Mouse (Mus musculus): ENCODE measurements around the gene Phf23. TPM values are rescaled to one million over a fixed set of nuclear protein-coding genes. Genes with fewer than 3 reads are reported as not detected.

Gene Phf23
- total and polyA plus RNA-seq, 3 experiments = 11.5 to 22.8 (median 18.1) TPM

- H3K27me3 ChIP-seq (ENCODE audit: control insufficient read depth, insufficient read depth, low read length) = no peaks in the 10 kb centered on the region
- H3K79me2 ChIP-seq (replicated peaks; ENCODE audit: control insufficient read depth, insufficient read depth, low read length) = peaks cover 3% of the 10 kb centered on the region
- TF ChIP-seq CTCF (IDR thresholded peaks at IDR 0.05) (no peak), EP300 (IDR thresholded peaks at IDR 0.05; ENCODE audit: insufficient read depth, low read depth, low read length) (no peak), POLR2A (IDR thresholded peaks at IDR 0.05; ENCODE audit: insufficient read depth, low read depth, low read length) (no peak)
- peaks cover 1% of the 10 kb centered on the region for H3K4me1 ChIP-seq (ENCODE audit: control insufficient read depth, insufficient read depth, low read length)
- H3K4me3 ChIP-seq = no peak overlapping the region
- no peak overlapping the region for H3K9ac ChIP-seq (ENCODE audit: low read depth, low read length)
- H3K27ac ChIP-seq = no peak overlapping the region
- H3K36me3 ChIP-seq (ENCODE audit: control insufficient read depth, insufficient read depth, low read length) = no peaks in the 10 kb centered on the region
- intact Hi-C loops (cut with DNase I) = no loop called here
- no peak for DNase-seq
- WGBS = 87% methylated on average over 2 of the region's 2 CpGs
Observed at GRCm38 (mm10) chr11:70002471-70002870, 6.9 kb downstream of the Phf23 start.

GRCm38 (mm10) chr11:70005521-70005920 lies 9.9 kb downstream of the Phf23 start:
- no peak for TF ChIP-seq EP300 (IDR thresholded peaks at IDR 0.05; ENCODE audit: insufficient read depth, low read depth, low read length)
- TF ChIP-seq CTCF (IDR thresholded peaks at IDR 0.05) = peak; percentile 53
- 62% methylated on average over 5 of the region's 5 CpGs for WGBS
- intact Hi-C loops (cut with DNase I) = no loop called here
- H3K9ac ChIP-seq (ENCODE audit: low read depth, low read length) = no peak overlapping the region
- H3K4me3 ChIP-seq = no peak overlapping the region
- no peak for DNase-seq
- no peaks in the 10 kb centered on the region for H3K27me3 ChIP-seq (ENCODE audit: control insufficient read depth, insufficient read depth, low read length)
- H3K4me1 ChIP-seq (ENCODE audit: control insufficient read depth, insufficient read depth, low read length) = peaks cover 1% of the 10 kb centered on the region
- H3K36me3 ChIP-seq (ENCODE audit: control insufficient read depth, insufficient read depth, low read length) = no peaks in the 10 kb centered on the region
- H3K79me2 ChIP-seq (replicated peaks; ENCODE audit: control insufficient read depth, insufficient read depth, low read length) = peaks cover 3% of the 10 kb centered on the region
- H3K27ac ChIP-seq = no peak overlapping the region

DNA sequence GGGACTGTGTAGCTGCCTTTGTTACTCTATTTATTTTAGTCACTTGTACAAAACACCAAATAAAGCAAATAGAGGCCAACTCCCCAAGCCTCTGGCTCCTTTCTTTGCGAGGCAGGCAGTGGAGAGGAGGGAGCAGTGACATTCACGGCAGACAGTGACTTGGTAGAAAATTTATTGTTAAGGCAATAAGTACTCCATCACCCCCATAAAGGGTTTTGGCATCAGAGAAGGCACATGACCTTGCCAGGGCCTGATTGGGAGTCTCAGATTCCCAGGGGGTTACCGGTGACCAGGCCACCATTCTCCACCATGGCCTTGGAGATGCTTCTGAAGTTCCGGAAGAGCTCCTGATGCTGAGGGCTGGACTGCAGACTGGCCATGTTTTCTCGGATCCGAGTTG lies 14.5 kb downstream of the Phf23 start:
- H3K79me2 ChIP-seq (replicated peaks; ENCODE audit: control insufficient read depth, insufficient read depth, low read length) = no peaks in the 10 kb centered on the region
- peaks cover 5% of the 10 kb centered on the region for H3K4me1 ChIP-seq (ENCODE audit: control insufficient read depth, insufficient read depth, low read length)
- TF ChIP-seq POLR2A (IDR thresholded peaks at IDR 0.05; ENCODE audit: insufficient read depth, low read depth, low read length) (no peak), CTCF (IDR thresholded peaks at IDR 0.05) (no peak), EP300 (IDR thresholded peaks at IDR 0.05; ENCODE audit: insufficient read depth, low read depth, low read length) (no peak)
- no peaks in the 10 kb centered on the region for H3K36me3 ChIP-seq (ENCODE audit: control insufficient read depth, insufficient read depth, low read length)
- H3K9ac ChIP-seq (ENCODE audit: low read depth, low read length) = no peak overlapping the region
- H3K27me3 ChIP-seq (ENCODE audit: control insufficient read depth, insufficient read depth, low read length) = no peaks in the 10 kb centered on the region
- no peak overlapping the region for H3K27ac ChIP-seq
- no peak for DNase-seq
- 81% methylated on average over 6 of the region's 6 CpGs for WGBS
- intact Hi-C loops (cut with DNase I) = no loop called here
- no peak overlapping the region for H3K4me3 ChIP-seq

DNA sequence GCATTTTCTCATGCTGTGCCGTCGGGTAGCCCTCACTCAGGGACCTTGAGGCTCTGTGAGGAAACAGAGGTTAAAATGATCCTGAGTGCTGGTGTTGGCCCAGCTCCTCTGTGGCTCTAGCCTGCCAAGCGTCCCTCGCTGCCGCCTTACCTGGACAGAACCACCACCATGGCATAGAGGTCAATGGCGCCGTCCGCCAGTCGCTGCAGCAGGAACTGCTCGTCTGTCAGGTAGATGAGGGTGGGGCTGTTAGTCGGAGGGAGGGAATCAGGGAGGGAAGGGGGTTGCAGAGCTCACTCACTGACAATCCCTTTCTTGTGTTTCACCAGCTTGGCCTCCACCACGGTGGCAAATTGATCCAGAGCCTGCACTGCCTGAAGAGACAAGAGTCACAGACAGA lies 15.0 kb downstream of the Phf23 start:
- Histone ChIP-seq H3K36me3 (ENCODE audit: control insufficient read depth, insufficient read depth, low read length) (no peaks in the 10 kb centered on the region), H3K9ac (ENCODE audit: low read depth, low read length) (no peak overlapping the region), H3K4me1 (ENCODE audit: control insufficient read depth, insufficient read depth, low read length) (peaks cover 5% of the 10 kb centered on the region), H3K79me2 (replicated peaks; ENCODE audit: control insufficient read depth, insufficient read depth, low read length) (no peaks in the 10 kb centered on the region), H3K27ac (no peak overlapping the region), H3K4me3 (no peak overlapping the region), H3K27me3 (ENCODE audit: control insufficient read depth, insufficient read depth, low read length) (no peaks in the 10 kb centered on the region)
- DNase-seq = no peak
- WGBS = 69% methylated on average over 12 of the region's 12 CpGs
- intact Hi-C loops (cut with DNase I) = no loop called here
- TF ChIP-seq EP300 (IDR thresholded peaks at IDR 0.05; ENCODE audit: insufficient read depth, low read depth, low read length) (no peak), CTCF (IDR thresholded peaks at IDR 0.05) (no peak), POLR2A (IDR thresholded peaks at IDR 0.05; ENCODE audit: insufficient read depth, low read depth, low read length) (no peak)

DNA sequence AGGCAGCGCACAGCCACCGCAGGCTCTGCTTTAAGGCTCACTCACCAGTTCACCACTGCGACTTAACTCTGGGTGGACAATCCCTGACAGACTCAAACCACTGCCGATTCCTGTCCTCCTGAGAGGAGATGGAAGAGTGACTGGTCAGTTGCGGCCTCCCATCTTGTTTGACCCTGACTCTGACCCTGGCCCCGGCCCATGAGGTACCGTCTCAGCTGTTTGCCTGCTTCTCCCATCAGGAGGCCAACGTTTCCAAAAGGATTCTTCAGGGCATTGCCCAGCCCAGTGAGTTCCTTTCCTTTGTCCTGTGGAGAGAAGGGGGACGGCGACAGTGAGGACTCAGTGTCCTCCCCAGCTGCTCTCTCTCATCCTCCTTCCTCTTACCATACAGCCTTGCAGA lies 15.4 kb downstream of the Phf23 start:
- H3K36me3 ChIP-seq (ENCODE audit: control insufficient read depth, insufficient read depth, low read length) = no peaks in the 10 kb centered on the region
- no peak for DNase-seq
- H3K27ac ChIP-seq = no peak overlapping the region
- intact Hi-C loops (cut with DNase I) = no loop called here
- peaks cover 5% of the 10 kb centered on the region for H3K4me1 ChIP-seq (ENCODE audit: control insufficient read depth, insufficient read depth, low read length)
- H3K79me2 ChIP-seq (replicated peaks; ENCODE audit: control insufficient read depth, insufficient read depth, low read length) = no peaks in the 10 kb centered on the region
- no peak overlapping the region for H3K9ac ChIP-seq (ENCODE audit: low read depth, low read length)
- WGBS = 86% methylated on average over 10 of the region's 10 CpGs
- TF ChIP-seq EP300 (IDR thresholded peaks at IDR 0.05; ENCODE audit: insufficient read depth, low read depth, low read length) (no peak), CTCF (IDR thresholded peaks at IDR 0.05) (no peak), POLR2A (IDR thresholded peaks at IDR 0.05; ENCODE audit: insufficient read depth, low read depth, low read length) (no peak)
- H3K27me3 ChIP-seq (ENCODE audit: control insufficient read depth, insufficient read depth, low read length) = no peaks in the 10 kb centered on the region
- no peak overlapping the region for H3K4me3 ChIP-seq

GRCm38 (mm10) chr11:70012931-70013330 lies 17.4 kb downstream of the Phf23 start:
- DNase-seq = no peak
- no peak overlapping the region for H3K9ac ChIP-seq (ENCODE audit: low read depth, low read length)
- no peak overlapping the region for H3K27ac ChIP-seq
- H3K79me2 ChIP-seq (replicated peaks; ENCODE audit: control insufficient read depth, insufficient read depth, low read length) = no peaks in the 10 kb centered on the region
- TF ChIP-seq CTCF (IDR thresholded peaks at IDR 0.05) = no peak
- no peak for TF ChIP-seq EP300 (IDR thresholded peaks at IDR 0.05; ENCODE audit: insufficient read depth, low read depth, low read length)
- no peak for TF ChIP-seq POLR2A (IDR thresholded peaks at IDR 0.05; ENCODE audit: insufficient read depth, low read depth, low read length)
- intact Hi-C loops (cut with DNase I) = no loop called here
- peaks cover 5% of the 10 kb centered on the region for H3K4me1 ChIP-seq (ENCODE audit: control insufficient read depth, insufficient read depth, low read length)
- no peaks in the 10 kb centered on the region for H3K36me3 ChIP-seq (ENCODE audit: control insufficient read depth, insufficient read depth, low read length)
- H3K4me3 ChIP-seq = no peak overlapping the region
- WGBS = 79% methylated on average over 9 of the region's 9 CpGs
- no peaks in the 10 kb centered on the region for H3K27me3 ChIP-seq (ENCODE audit: control insufficient read depth, insufficient read depth, low read length)
